Mouse (Mus musculus) myocyte (in vitro differentiated cells): ENCODE measurements around the gene Ltbp1. TPM values are rescaled to one million over a fixed set of nuclear protein-coding genes. Genes with fewer than 3 reads are reported as not detected.

Source experiments
- H3K27me3 ChIP-seq: one replicate; pipeline ENCODE4 v1.6.1; 2011; ENCODE audit not compliant: control insufficient read depth, insufficient read depth, insufficient read length
- H3K36me3 ChIP-seq: one replicate; pipeline ENCODE4 v1.6.1; 2011; ENCODE audit not compliant: control insufficient read depth, insufficient read depth
- H3K4me2 ChIP-seq: one replicate; pipeline ENCODE4 v1.6.1; 2011; ENCODE audit warnings: low read depth, control low read depth
- H3K4me3 ChIP-seq: one replicate; pipeline ENCODE4 v1.5.1; 2011; ENCODE audit warnings: mild to moderate bottlenecking, control low read depth, moderate library complexity
- H3K79me2 ChIP-seq: one replicate; pipeline ENCODE4 v1.6.1; 2011; ENCODE audit not compliant: control insufficient read depth, insufficient read depth
- H3ac ChIP-seq: one replicate; pipeline ENCODE4 v1.6.1; 2011; ENCODE audit not compliant: control insufficient read depth, insufficient read length
- CEBPB ChIP-seq: IDR thresholded peaks from 2 replicates; pipeline ENCODE4 v1.6.1; 2011; ENCODE audit warnings: mild to moderate bottlenecking, moderate library complexity; ENCODE audit not compliant: poor library complexity, insufficient read depth, severe bottlenecking
- E2F4 ChIP-seq: IDR thresholded peaks from one replicate; pipeline ENCODE4 v1.6.1; 2011; ENCODE audit warnings: mild to moderate bottlenecking, control low read depth, moderate library complexity; ENCODE audit not compliant: insufficient read depth
- MAX ChIP-seq: IDR thresholded peaks from one replicate; pipeline ENCODE4 v1.6.1; 2011; ENCODE audit warnings: low read depth, mild to moderate bottlenecking, control low read depth
- MYOD1 ChIP-seq, 3 experiments: IDR thresholded peaks; one replicate each; pipeline ENCODE4 v1.6.1; 2011; ENCODE audit warnings: control low read depth in 2 of 3, low read depth in 2 of 3, mild to moderate bottlenecking in 2 of 3, moderate library complexity in 1 of 3; ENCODE audit not compliant: insufficient read length in 2 of 3, control insufficient read depth in 1 of 3
- MYOG ChIP-seq, 3 experiments: IDR thresholded peaks; one replicate each; pipeline ENCODE4 v1.6.1; 2011; ENCODE audit warnings: control low read depth in 2 of 3, low read depth in 2 of 3, mild to moderate bottlenecking in 2 of 3; ENCODE audit not compliant: insufficient read length in 2 of 3, control insufficient read depth in 1 of 3, insufficient read depth in 1 of 3
- POLR2A ChIP-seq: IDR thresholded peaks from one replicate; pipeline ENCODE4 v1.6.1; 2011; ENCODE audit warnings: low read depth, mild to moderate bottlenecking, control low read depth, moderate library complexity; ENCODE audit not compliant: insufficient read length
- POLR2AphosphoS2 ChIP-seq: IDR thresholded peaks from one replicate; pipeline ENCODE4 v1.6.1; 2011; ENCODE audit warnings: low read depth, control low read depth; ENCODE audit not compliant: insufficient read length
- REST ChIP-seq: IDR thresholded peaks from one replicate; pipeline ENCODE4 v1.6.1; 2011; ENCODE audit warnings: mild to moderate bottlenecking, control low read depth, moderate library complexity; ENCODE audit not compliant: insufficient read depth, insufficient read length
- SRF ChIP-seq: IDR thresholded peaks from one replicate; pipeline ENCODE4 v1.6.1; 2011; ENCODE audit warnings: low read depth; ENCODE audit not compliant: control insufficient read depth, insufficient read length
- TCF12 ChIP-seq: IDR thresholded peaks from one replicate; pipeline ENCODE4 v1.6.1; 2011; ENCODE audit warnings: mild to moderate bottlenecking, control low read depth; ENCODE audit not compliant: poor library complexity, insufficient read depth, severe bottlenecking
- TCF3 ChIP-seq: IDR thresholded peaks from one replicate; pipeline ENCODE4 v1.6.1; 2011; ENCODE audit warnings: low read depth, control low read depth; ENCODE audit not compliant: insufficient read length
- USF1 ChIP-seq: IDR thresholded peaks from one replicate; pipeline ENCODE4 v1.6.1; 2011; ENCODE audit warnings: low read depth, mild to moderate bottlenecking, control low read depth, moderate library complexity
- polyA plus RNA-seq: library from polyadenylated mRNA; unstranded; fragments of >200 nt; fragmentation: generic; extraction: Trizol; gene quantifications from one replicate; pipeline ENCODE4 v1.2.1, GENCODE M21; 2012; ENCODE audit warnings: missing spikeins

The Ltbp1 gene
- polyA plus RNA-seq, 1 experiment: 19.4 TPM

- Histone ChIP-seq H3K27me3 (no peaks in the 10 kb centered on the region), H3K4me2 (no peak overlapping the region)
- TF ChIP-seq E2F4 (no peak), TCF12 (no peak), CEBPB (no peak), POLR2A (no peak), TCF3 (no peak), MAX (no peak), SRF (no peak)
Observed at GRCm38 (mm10) chr17:75378256-75378871, 373.0 kb downstream of the Ltbp1 start.

GRCm38 (mm10) chr17:75380167-75380566, 374.8 kb downstream of the Ltbp1 start:
- Histone ChIP-seq H3K36me3 (peaks cover 7% of the 10 kb centered on the region), H3K4me3 (no peak overlapping the region), H3K4me2 (no peak overlapping the region), H3K79me2 (no peaks in the 10 kb centered on the region), H3ac (no peak overlapping the region), H3K27me3 (no peaks in the 10 kb centered on the region)
- no peak for TF ChIP-seq TCF12
- TF ChIP-seq E2F4: no peak
- TF ChIP-seq MYOD1 (IDR thresholded peaks at IDR 0.05; ENCODE audit: control insufficient read depth in 1 of 3, insufficient read length in 2 of 3, low read depth in 2 of 3): no peak
- TF ChIP-seq POLR2A: no peak
- no peak for TF ChIP-seq SRF
- no peak for TF ChIP-seq REST
- TF ChIP-seq CEBPB: no peak
- TF ChIP-seq USF1: no peak
- no peak for TF ChIP-seq TCF3
- TF ChIP-seq MAX: no peak
- TF ChIP-seq POLR2AphosphoS2: no peak
- no peak for TF ChIP-seq MYOG (IDR thresholded peaks at IDR 0.05; ENCODE audit: control insufficient read depth in 1 of 3, insufficient read depth in 1 of 3, insufficient read length in 2 of 3, low read depth in 2 of 3)

More at GRCm38 (mm10) chr17:75378256-75378871, 373.0 kb downstream of the Ltbp1 start:
- no peak overlapping the region for H3ac ChIP-seq
- H3K79me2 ChIP-seq: no peaks in the 10 kb centered on the region
- no peak overlapping the region for H3K4me3 ChIP-seq
- H3K36me3 ChIP-seq: peaks cover 7% of the 10 kb centered on the region

GRCm38 (mm10) chr17:75388402-75388801, 383.0 kb downstream of the Ltbp1 start:
- Histone ChIP-seq H3K79me2 (no peaks in the 10 kb centered on the region), H3K27me3 (no peaks in the 10 kb centered on the region), H3K4me2 (no peak overlapping the region), H3ac (no peak overlapping the region), H3K36me3 (peaks cover 4% of the 10 kb centered on the region), H3K4me3 (no peak overlapping the region)
- no peak for TF ChIP-seq TCF3
- TF ChIP-seq MYOD1 (IDR thresholded peaks at IDR 0.05; ENCODE audit: control insufficient read depth in 1 of 3, insufficient read length in 2 of 3, low read depth in 2 of 3): no peak
- no peak for TF ChIP-seq SRF
- no peak for TF ChIP-seq E2F4
- TF ChIP-seq USF1: no peak
- TF ChIP-seq REST: no peak
- no peak for TF ChIP-seq CEBPB
- no peak for TF ChIP-seq TCF12
- TF ChIP-seq POLR2AphosphoS2: no peak
- TF ChIP-seq MAX: no peak

GRCm38 (mm10) chr17:75390142-75390541, 384.8 kb downstream of the Ltbp1 start:
- Histone ChIP-seq H3ac (no peak overlapping the region), H3K79me2 (no peaks in the 10 kb centered on the region), H3K36me3 (peaks cover 4% of the 10 kb centered on the region), H3K4me2 (no peak overlapping the region), H3K4me3 (no peak overlapping the region), H3K27me3 (no peaks in the 10 kb centered on the region)
- TF ChIP-seq MAX: no peak
- no peak for TF ChIP-seq CEBPB
- TF ChIP-seq MYOG (IDR thresholded peaks at IDR 0.05; ENCODE audit: control insufficient read depth in 1 of 3, insufficient read depth in 1 of 3, insufficient read length in 2 of 3, low read depth in 2 of 3): no peak
- no peak for TF ChIP-seq REST
- no peak for TF ChIP-seq E2F4
- TF ChIP-seq MYOD1 (IDR thresholded peaks at IDR 0.05; ENCODE audit: control insufficient read depth in 1 of 3, insufficient read length in 2 of 3, low read depth in 2 of 3): no peak
- TF ChIP-seq POLR2AphosphoS2: no peak
- no peak for TF ChIP-seq SRF
- no peak for TF ChIP-seq POLR2A
- TF ChIP-seq TCF12: no peak
